Mouse (Mus musculus): ENCODE results near the gene Hoxd3. TPM values are rescaled to one million over a fixed set of nuclear protein-coding genes. Genes with fewer than 3 reads are reported as not detected.
A peak's percentile ranks its signal among the peaks of the same experiment; 100 is the strongest.

Hoxd3 gene
- polyA plus RNA-seq, 1 experiment from 2014 or later = 2.4 TPM

DNA sequence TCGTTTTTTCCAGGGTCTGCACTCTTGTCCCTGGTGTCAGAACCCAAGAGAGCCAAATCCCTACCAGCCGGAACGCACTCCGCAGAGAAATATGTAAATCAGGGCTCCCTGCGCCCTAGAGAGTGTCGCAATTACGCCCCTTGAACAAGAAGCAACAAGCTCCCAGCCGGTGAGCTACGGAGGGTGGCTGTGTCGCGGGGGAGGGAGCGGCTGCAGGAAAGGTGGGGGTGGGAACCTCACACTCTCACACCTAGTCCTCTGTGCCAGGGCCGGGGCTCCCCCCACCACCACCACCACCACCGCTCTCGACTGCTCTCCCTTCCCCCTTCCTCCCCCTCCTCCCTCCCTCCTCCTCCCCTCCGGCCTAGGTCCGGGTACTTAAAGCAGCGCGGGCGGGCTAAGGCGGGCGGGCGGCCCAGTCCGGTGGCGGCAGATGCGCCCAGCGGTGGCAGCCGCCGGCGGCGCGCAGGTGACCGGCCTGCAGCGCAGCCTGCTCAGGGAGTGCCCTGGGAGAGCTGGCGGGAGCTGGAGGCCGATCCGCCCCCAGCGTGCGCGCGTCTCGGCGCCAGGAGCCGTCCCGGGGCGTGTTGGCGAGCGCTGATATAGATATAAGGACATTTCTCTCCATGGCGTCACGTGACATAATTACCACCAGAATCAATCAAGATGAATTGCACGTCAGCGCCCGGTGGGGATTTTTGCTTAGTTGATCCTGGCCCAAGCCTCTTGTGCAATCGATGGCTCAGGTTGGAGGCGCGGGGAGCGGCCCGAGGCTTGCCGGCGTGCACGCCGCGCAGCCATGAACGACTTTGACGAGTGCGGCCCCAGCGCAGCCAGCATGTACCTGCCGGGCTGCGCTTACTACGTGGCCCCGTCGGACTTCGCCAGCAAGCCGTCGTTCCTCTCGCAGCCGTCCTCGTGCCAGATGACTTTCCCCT is 29.9 kb upstream of the Hoxd3 start:
- no peak for ATAC-seq (ENCODE audit: insufficient number of reproducible peaks, insufficient read depth, low FRiP score, low TSS enrichment)
- Histone ChIP-seq H3K9me3 (no peaks in the 10 kb centered on the region), H3K27ac (no peak overlapping the region), H3K36me3 (no peaks in the 10 kb centered on the region), H3K4me3 (peak overlapping the region; percentile 22; the same call in 1 of the 2 replicates), H3K4me1 (peaks cover 18% of the 10 kb centered on the region), H3K4me2 (replicated peaks) (peak overlapping the region; percentile 32), H3K27me3 (peaks cover 91% of the 10 kb centered on the region), H3K9ac (no peak overlapping the region)
- WGBS = under 1% methylated on average over 71 of the region's 78 CpGs

DNA sequence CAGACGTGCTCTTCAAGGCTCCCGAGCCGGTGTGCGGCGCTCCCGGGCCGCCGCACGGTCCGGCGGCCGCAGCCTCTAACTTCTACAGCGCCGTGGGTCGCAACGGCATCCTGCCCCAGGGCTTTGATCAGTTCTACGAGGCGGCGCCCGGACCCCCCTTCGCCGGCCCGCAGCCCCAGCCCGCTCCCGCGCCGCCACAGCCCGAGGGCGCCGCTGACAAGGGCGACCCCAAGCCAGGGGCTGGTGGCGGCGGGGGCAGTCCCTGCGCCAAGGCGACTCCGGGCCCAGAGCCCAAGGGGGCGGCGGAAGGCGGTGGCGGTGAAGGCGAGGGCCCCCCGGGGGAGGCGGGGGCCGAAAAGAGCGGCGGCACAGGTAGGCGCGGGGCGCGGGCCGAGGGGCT is 28.9 kb upstream of the Hoxd3 start:
- no peaks in the 10 kb centered on the region for H3K36me3 ChIP-seq
- no peak overlapping the region for H3K9ac ChIP-seq
- peak overlapping the region; percentile 9; the same call in 1 of the 2 replicates for H3K4me3 ChIP-seq
- H3K27me3 ChIP-seq = peaks cover 91% of the 10 kb centered on the region
- H3K4me2 ChIP-seq (replicated peaks) = peak overlapping the region; percentile 32
- peaks cover 18% of the 10 kb centered on the region for H3K4me1 ChIP-seq
- no peak overlapping the region for H3K27ac ChIP-seq
- H3K9me3 ChIP-seq = no peaks in the 10 kb centered on the region
- no peak for ATAC-seq (ENCODE audit: insufficient number of reproducible peaks, insufficient read depth, low FRiP score, low TSS enrichment)
- WGBS = under 1% methylated on average over 44 of the region's 51 CpGs

DNA sequence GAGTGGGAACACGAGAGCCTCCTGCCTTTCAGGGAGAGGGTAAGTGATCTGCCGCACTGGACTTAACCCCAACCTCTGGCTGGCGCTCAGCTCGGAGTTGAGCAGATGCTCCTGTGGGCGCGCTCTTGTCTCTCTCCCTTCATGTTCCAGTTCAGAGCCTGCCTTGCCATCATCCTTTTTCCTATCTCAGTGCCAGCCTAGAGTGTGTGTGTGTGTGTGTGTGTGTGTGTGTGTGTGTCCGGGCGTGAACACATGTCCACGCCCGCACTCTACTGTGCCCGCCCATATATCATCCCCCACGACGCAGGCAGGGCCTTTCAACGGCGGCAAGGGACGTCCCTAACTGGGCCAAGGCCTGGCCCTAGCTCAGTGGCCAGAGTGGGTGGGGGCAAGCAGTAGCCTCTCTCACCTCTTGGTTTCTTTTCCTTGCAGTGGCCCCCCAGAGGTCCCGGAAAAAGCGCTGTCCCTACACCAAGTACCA is 28.2 kb upstream of the Hoxd3 start:
- 0% methylated on average over 18 of the region's 18 CpGs for WGBS
- Histone ChIP-seq H3K36me3 (no peaks in the 10 kb centered on the region), H3K9me3 (no peaks in the 10 kb centered on the region), H3K27me3 (peaks cover 92% of the 10 kb centered on the region), H3K27ac (no peak overlapping the region), H3K4me2 (replicated peaks) (no peak overlapping the region), H3K4me3 (no peak overlapping the region), H3K4me1 (peaks cover 18% of the 10 kb centered on the region), H3K9ac (no peak overlapping the region)
- no peak for ATAC-seq (ENCODE audit: insufficient number of reproducible peaks, insufficient read depth, low FRiP score, low TSS enrichment)

DNA sequence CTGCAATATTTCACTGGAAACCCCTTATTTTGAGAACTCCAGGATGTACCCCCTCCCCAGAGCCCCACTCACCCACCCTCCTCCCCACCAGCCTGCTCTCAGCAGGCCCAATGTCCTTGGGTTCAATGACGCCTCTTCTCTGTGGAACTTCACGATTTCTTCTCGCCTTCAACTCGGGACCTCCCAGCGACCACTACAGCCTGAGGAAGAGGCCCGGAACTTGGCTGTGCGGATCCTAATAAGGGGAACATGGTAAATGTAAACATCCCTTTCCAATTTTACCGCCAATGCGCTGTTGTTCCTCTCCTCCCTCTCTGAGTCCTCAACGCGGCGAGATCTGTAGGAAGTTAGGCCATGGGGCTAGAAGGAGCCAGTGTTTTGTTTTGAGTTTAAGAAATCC is 27.6 kb upstream of the Hoxd3 start:
- Histone ChIP-seq H3K27ac (no peak overlapping the region), H3K4me1 (peaks cover 18% of the 10 kb centered on the region), H3K27me3 (peaks cover 90% of the 10 kb centered on the region), H3K9me3 (no peaks in the 10 kb centered on the region), H3K4me2 (replicated peaks) (no peak overlapping the region), H3K36me3 (no peaks in the 10 kb centered on the region), H3K4me3 (no peak overlapping the region), H3K9ac (no peak overlapping the region)
- under 1% methylated on average over 12 of the region's 12 CpGs for WGBS
- ATAC-seq (ENCODE audit: insufficient number of reproducible peaks, insufficient read depth, low FRiP score, low TSS enrichment) = no peak

DNA sequence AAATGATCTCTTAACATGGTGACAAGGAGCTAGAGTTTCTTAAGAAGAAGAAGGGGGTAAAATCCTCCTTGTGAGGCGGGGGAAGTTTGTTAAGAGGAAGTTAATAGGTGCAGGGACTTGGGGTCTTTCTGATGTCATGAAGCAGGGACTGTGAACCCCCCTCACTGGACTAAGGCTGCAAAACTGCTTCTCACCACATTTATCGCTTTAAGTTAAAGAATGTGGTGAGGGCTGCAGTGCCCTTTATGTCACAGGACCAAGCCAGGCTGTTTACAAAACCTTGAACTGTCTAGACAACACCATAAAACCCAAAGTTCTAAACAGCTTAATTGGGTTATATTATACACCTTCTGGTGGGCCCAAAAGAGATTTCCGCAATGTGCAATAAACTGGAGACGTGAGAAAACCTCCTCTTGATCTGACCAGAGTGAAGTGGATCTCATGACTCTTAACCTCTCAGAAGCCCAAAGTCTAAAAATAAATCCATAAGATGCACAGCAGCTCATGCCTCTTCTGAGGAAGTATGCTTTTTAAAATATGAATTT is 26.6 kb upstream of the Hoxd3 start:
- no peak overlapping the region for H3K9ac ChIP-seq
- no peak for ATAC-seq (ENCODE audit: insufficient number of reproducible peaks, insufficient read depth, low FRiP score, low TSS enrichment)
- no peak overlapping the region for H3K4me2 ChIP-seq (replicated peaks)
- H3K27ac ChIP-seq = no peak overlapping the region
- H3K4me3 ChIP-seq = no peak overlapping the region
- no peaks in the 10 kb centered on the region for H3K36me3 ChIP-seq
- WGBS = 12% methylated on average over 4 of the region's 4 CpGs
- H3K27me3 ChIP-seq = peaks cover 85% of the 10 kb centered on the region
- no peaks in the 10 kb centered on the region for H3K9me3 ChIP-seq
- H3K4me1 ChIP-seq = peaks cover 12% of the 10 kb centered on the region

DNA sequence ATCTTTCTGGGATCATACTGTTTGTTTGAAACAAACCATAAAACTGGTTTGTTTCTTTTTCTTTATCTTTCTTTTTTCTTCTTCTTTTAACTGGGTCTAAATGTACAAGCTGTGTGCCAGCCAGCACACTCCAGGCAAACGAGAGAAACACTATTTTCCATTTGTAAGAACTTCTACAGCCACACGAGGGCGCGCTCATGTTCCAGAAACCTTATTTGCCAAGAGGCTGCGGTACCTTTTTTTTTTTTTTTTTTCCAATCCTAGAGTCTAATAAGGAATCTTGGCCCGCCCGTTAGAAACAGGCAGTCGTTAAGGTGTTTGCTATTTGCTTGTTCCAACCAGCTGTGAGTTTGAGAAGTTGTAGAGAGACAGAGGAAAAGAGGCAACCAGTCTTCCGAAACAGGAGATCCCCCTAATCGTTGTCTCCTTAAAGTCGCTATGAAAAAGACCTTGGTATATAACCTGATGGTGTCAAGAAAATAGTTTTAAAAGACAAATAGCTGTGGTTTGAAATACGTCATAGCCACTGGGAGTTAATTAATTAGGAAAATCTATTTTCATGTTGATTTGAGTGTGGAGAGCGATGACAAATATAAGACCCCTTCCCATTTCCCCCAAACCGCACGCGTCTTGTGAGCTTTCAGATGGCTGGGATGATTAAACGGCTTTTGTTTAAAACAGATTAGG is 25.3 kb upstream of the Hoxd3 start:
- Histone ChIP-seq H3K9me3 (no peaks in the 10 kb centered on the region), H3K27me3 (peaks cover 79% of the 10 kb centered on the region), H3K4me2 (replicated peaks) (no peak overlapping the region), H3K9ac (no peak overlapping the region), H3K27ac (no peak overlapping the region), H3K4me1 (peaks cover 12% of the 10 kb centered on the region), H3K4me3 (no peak overlapping the region), H3K36me3 (no peaks in the 10 kb centered on the region)
- WGBS = 5% methylated on average over 17 of the region's 17 CpGs
- ATAC-seq (ENCODE audit: insufficient number of reproducible peaks, insufficient read depth, low FRiP score, low TSS enrichment) = no peak

DNA sequence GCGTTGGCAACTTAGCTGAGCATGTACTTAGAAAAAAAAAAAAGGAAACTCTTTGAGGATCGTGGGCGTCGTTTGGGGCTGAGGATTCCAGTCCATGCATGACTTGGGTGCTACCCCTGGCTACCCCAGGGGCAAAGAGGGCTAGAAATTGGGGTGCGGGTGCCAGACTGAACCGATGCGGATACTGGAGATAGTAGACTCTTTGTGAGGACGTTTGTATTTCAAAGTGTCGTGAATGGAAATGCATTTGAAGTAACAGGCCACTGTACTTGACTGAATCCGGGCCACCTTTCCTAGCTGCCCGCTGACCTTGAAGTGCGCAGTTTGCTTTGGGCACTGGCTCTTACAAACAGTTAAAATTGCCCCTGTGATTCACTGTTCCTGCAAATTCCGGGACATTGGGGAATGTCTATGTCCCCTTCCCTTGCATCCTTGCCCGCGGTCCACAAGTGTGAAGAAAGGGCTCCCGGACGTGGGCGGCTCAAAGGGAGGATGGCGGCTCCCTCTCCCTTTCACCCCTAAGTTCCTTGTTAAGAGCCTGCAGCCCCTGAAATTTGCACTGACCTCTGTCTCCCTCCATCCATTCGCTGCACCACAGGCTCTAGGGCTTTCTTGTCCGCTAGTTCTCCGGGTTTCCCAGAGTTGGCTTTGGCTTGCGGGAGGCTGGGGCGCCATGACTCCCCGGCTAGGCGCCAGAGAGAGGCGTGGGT is 24.6 kb upstream of the Hoxd3 start:
- Histone ChIP-seq H3K9ac (no peak overlapping the region), H3K4me2 (replicated peaks) (no peak overlapping the region), H3K36me3 (no peaks in the 10 kb centered on the region), H3K4me1 (peaks cover 5% of the 10 kb centered on the region), H3K9me3 (no peaks in the 10 kb centered on the region), H3K27ac (no peak overlapping the region), H3K27me3 (peaks cover 79% of the 10 kb centered on the region), H3K4me3 (no peak overlapping the region)
- no peak for ATAC-seq (ENCODE audit: insufficient number of reproducible peaks, insufficient read depth, low FRiP score, low TSS enrichment)
- under 1% methylated on average over 27 of the region's 27 CpGs for WGBS

DNA sequence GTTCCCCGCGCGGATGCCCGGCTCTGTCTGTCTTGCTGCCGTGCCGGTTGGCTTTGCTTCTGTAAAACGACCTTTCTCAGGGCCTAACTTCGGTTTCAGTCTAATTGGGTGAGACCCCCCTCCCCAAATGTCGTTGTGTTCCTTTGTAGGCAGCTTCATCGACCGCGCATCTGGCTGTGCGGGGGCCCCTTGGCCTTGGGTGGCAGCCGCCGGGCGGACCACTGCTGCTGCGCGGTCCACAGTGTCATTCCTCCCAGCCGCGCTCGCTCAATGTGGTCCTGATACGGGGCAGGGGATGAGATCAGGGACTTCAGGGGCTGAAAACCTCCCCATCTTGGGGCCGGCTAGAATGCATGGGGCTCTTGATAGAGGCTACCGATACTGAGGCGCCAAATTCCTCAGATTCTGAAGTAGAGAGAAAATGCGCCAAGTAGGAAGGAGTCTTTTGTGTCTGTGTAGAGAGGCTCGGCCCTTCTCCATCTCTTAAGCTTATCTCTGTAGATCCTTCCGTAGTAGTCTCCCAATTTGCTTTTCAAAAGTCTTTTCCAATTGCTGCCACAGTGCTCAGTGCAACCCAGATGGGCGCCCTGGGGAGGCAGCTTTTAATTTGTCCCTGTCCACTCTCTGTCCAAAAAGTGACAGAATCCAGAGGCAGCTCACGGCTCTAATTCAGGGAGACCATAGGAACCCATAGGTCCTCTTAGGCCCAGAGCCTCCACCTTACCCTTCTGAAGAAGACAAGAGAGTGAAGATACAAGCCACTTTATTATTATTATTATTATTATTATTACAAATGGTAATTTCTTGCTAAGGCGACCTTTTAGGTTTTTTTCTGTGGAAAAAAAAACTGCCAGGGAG is 23.8 kb upstream of the Hoxd3 start:
- Histone ChIP-seq H3K27ac (no peak overlapping the region), H3K4me3 (no peak overlapping the region), H3K4me1 (no peaks in the 10 kb centered on the region; the same call in 1 of the 2 replicates), H3K27me3 (peaks cover 79% of the 10 kb centered on the region), H3K9ac (no peak overlapping the region), H3K36me3 (no peaks in the 10 kb centered on the region), H3K9me3 (no peaks in the 10 kb centered on the region), H3K4me2 (replicated peaks) (no peak overlapping the region)
- ATAC-seq (ENCODE audit: insufficient number of reproducible peaks, insufficient read depth, low FRiP score, low TSS enrichment) = no peak
- 1% methylated on average over 31 of the region's 31 CpGs for WGBS

DNA sequence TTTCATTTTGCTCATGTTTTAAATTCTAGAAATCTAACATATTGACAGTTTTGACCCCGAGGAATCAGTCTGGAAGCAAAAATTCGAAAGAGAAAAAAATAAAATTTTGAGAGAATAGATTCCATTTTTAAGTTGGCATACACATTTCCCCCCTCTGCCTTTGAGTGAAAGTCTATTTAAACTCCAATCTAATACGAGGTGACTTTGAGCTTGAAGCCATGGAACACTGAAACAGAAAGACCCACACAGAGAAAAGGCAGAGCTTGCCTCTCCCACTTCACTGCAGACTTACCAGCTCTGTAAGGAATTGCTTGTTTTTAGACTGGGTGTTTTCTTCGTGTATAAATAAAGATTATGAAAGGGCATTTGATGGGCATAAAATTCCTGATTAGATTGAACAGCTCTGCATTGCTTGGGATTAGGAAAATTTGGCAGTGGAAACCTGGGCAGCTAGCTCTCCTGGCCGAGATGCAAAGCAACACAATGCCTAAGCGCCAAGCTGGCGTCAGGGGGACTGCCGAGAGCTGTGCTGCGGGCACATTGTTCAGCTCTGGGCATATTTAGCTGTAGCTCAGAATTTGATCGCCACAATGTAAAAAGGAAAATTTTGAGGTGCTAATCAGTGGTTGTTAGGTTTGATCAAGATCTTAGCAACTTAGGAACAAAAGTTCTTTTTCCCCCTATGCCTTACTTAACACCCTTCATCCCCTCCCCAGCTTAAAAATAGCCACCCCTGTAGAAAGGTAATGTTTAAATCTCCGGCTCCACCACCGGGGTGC is 22.7 kb upstream of the Hoxd3 start:
- Histone ChIP-seq H3K27me3 (peaks cover 79% of the 10 kb centered on the region), H3K27ac (no peak overlapping the region)

More for the DNA sequence above, 22.7 kb upstream of the Hoxd3 start:
- no peaks in the 10 kb centered on the region for H3K9me3 ChIP-seq
- no peaks in the 10 kb centered on the region for H3K36me3 ChIP-seq
- ATAC-seq (ENCODE audit: insufficient number of reproducible peaks, insufficient read depth, low FRiP score, low TSS enrichment) = no peak
- no peak overlapping the region for H3K4me3 ChIP-seq
- no peak overlapping the region for H3K4me2 ChIP-seq (replicated peaks)
- 3% methylated on average over 12 of the region's 12 CpGs for WGBS
- no peaks in the 10 kb centered on the region; the same call in 1 of the 2 replicates for H3K4me1 ChIP-seq
- H3K9ac ChIP-seq = no peak overlapping the region
